Mouse (Mus musculus) midbrain, embryonic 16.5 days (tissue): ENCODE data around the gene Arhgap44. TPM values are rescaled to one million over a fixed set of nuclear protein-coding genes. Genes with fewer than 3 reads are reported as not detected.

ENCODE experiments used
- ATAC-seq: fragments of 200-750 bp; cut with Nextera tagmentation; 2 replicates; pipeline ENCODE4 v1.8.0; 2017; ENCODE audit warnings: moderate TSS enrichment
- H3K27ac ChIP-seq: fragments of 300-500 bp; sonication (generic); 2 replicates; pipeline ENCODE4 v1.5.1; 2014; ENCODE audit warnings: mild to moderate bottlenecking, low read length, mixed read lengths
- H3K27me3 ChIP-seq: fragments of 300-500 bp; sonication (generic); 2 replicates; pipeline ENCODE4 v1.6.1; 2014; ENCODE audit warnings: low read depth, low read length, mixed read lengths; ENCODE audit not compliant: control insufficient read depth, insufficient read depth
- H3K36me3 ChIP-seq: fragments of 300-500 bp; sonication (generic); 2 replicates; pipeline ENCODE4 v1.6.1; 2014; ENCODE audit warnings: mild to moderate bottlenecking, low read length, moderate library complexity, mixed read lengths; ENCODE audit not compliant: control insufficient read depth, insufficient read depth
- H3K4me1 ChIP-seq: fragments of 300-500 bp; sonication (generic); 2 replicates; pipeline ENCODE4 v1.6.1; 2014; ENCODE audit warnings: mild to moderate bottlenecking, low read length, mixed read lengths; ENCODE audit not compliant: control insufficient read depth, insufficient read depth
- H3K4me2 ChIP-seq: fragments of 300-500 bp; sonication (generic); 2 replicates; pipeline ENCODE4 v1.6.1; 2014; ENCODE audit warnings: mild to moderate bottlenecking, low read length, mixed read lengths
- H3K4me3 ChIP-seq: fragments of 300-500 bp; sonication (generic); 2 replicates; pipeline ENCODE4 v1.5.1; 2014; ENCODE audit warnings: low read depth, mild to moderate bottlenecking, low read length, moderate library complexity, mixed read lengths
- H3K9ac ChIP-seq: fragments of 300-500 bp; sonication (generic); 2 replicates; pipeline ENCODE4 v1.6.1; 2014; ENCODE audit warnings: low read depth, low read length, mixed read lengths
- H3K9me3 ChIP-seq: fragments of 300-500 bp; sonication (generic); replicated peaks from 2 replicates; pipeline ENCODE4 v1.6.1; 2014; ENCODE audit warnings: mild to moderate bottlenecking, low read length, mixed read lengths; ENCODE audit not compliant: control insufficient read depth, poor library complexity, severe bottlenecking
- WGBS: fragments of 180-500 bp; shearing (Covaris S2); extraction: QIAGEN DNeasy Blood & Tissue Kit; methylation state at CpG from one replicate; pipeline ENCODE4 v1.1.7; 2014; 5-methylcytosine and 5-hydroxymethylcytosine counted together
- polyA plus RNA-seq: library from polyadenylated mRNA; unstranded; fragments of >200 nt; fragmentation: Nextera tagmentation; extraction: Ambion mirVana; gene quantifications from 2 replicates; pipeline ENCODE4 v1.2.1, GENCODE M21; 2015

The Arhgap44 gene
- polyA plus RNA-seq, 1 experiment from 2014 or later = 19.9 TPM

- Histone ChIP-seq H3K4me1 (peaks cover 3% of the 10 kb centered on the region; the same call in 1 of the 2 replicates), H3K4me3 (no peak overlapping the region), H3K4me2 (no peak overlapping the region), H3K27ac (no peak overlapping the region), H3K9me3 (no peaks in the 10 kb centered on the region), H3K9ac (no peak overlapping the region), H3K27me3 (no peaks in the 10 kb centered on the region), H3K36me3 (no peaks in the 10 kb centered on the region)
- ATAC-seq = no peak
- 97% methylated on average over 3 of the region's 3 CpGs for WGBS
Measured at GRCm38 (mm10) chr11:65104076-65104475, 58.7 kb downstream of the Arhgap44 start.

GRCm38 (mm10) chr11:65101206-65101605 lies 61.6 kb downstream of the Arhgap44 start:
- H3K9ac ChIP-seq = no peak overlapping the region
- H3K27ac ChIP-seq = no peak overlapping the region
- no peak for ATAC-seq
- H3K4me1 ChIP-seq = no peaks in the 10 kb centered on the region
- H3K36me3 ChIP-seq = no peaks in the 10 kb centered on the region
- H3K4me3 ChIP-seq = no peak overlapping the region
- no peak overlapping the region for H3K4me2 ChIP-seq
- no peaks in the 10 kb centered on the region for H3K9me3 ChIP-seq
- WGBS = 77% methylated on average over 11 of the region's 11 CpGs
- no peaks in the 10 kb centered on the region for H3K27me3 ChIP-seq

- H3K4me3 ChIP-seq = no peak overlapping the region
- no peaks in the 10 kb centered on the region for H3K36me3 ChIP-seq
- H3K9me3 ChIP-seq = no peaks in the 10 kb centered on the region
- no peaks in the 10 kb centered on the region for H3K27me3 ChIP-seq
- no peaks in the 10 kb centered on the region for H3K4me1 ChIP-seq
- H3K27ac ChIP-seq = no peak overlapping the region
- no peak for ATAC-seq
- H3K9ac ChIP-seq = no peak overlapping the region
- WGBS = 94% methylated on average over 8 of the region's 8 CpGs
- H3K4me2 ChIP-seq = no peak overlapping the region
Measured at GRCm38 (mm10) chr11:65100031-65100430, 62.7 kb downstream of the Arhgap44 start.

- H3K9ac ChIP-seq = no peak overlapping the region
- 72% methylated on average over 4 of the region's 4 CpGs for WGBS
- H3K9me3 ChIP-seq = no peaks in the 10 kb centered on the region
- no peak overlapping the region for H3K27ac ChIP-seq
- no peak for ATAC-seq
- H3K4me3 ChIP-seq = no peak overlapping the region
- no peaks in the 10 kb centered on the region for H3K36me3 ChIP-seq
- H3K4me2 ChIP-seq = no peak overlapping the region
- no peaks in the 10 kb centered on the region for H3K4me1 ChIP-seq
- H3K27me3 ChIP-seq = no peaks in the 10 kb centered on the region
Measured at GRCm38 (mm10) chr11:65097526-65098070, 65.2 kb downstream of the Arhgap44 start.

GRCm38 (mm10) chr11:65096866-65097265 lies 65.9 kb downstream of the Arhgap44 start:
- 96% methylated on average over 5 of the region's 5 CpGs for WGBS
- Histone ChIP-seq H3K4me3 (no peak overlapping the region), H3K27ac (no peak overlapping the region), H3K4me1 (no peaks in the 10 kb centered on the region), H3K9me3 (no peaks in the 10 kb centered on the region), H3K36me3 (no peaks in the 10 kb centered on the region), H3K27me3 (no peaks in the 10 kb centered on the region), H3K9ac (no peak overlapping the region), H3K4me2 (no peak overlapping the region)
- no peak for ATAC-seq

- H3K27me3 ChIP-seq = no peaks in the 10 kb centered on the region
- no peaks in the 10 kb centered on the region for H3K4me1 ChIP-seq
- H3K9me3 ChIP-seq = no peaks in the 10 kb centered on the region
- H3K9ac ChIP-seq = no peak overlapping the region
- H3K4me2 ChIP-seq = no peak overlapping the region
- H3K27ac ChIP-seq = no peak overlapping the region
- WGBS = 78% methylated on average over 8 of the region's 8 CpGs
- ATAC-seq = no peak
- no peaks in the 10 kb centered on the region for H3K36me3 ChIP-seq
- no peak overlapping the region for H3K4me3 ChIP-seq
Measured at GRCm38 (mm10) chr11:65092851-65093250, 69.9 kb downstream of the Arhgap44 start.

- WGBS = 88% methylated on average over 6 of the region's 6 CpGs
- Histone ChIP-seq H3K27ac (no peak overlapping the region), H3K4me2 (no peak overlapping the region), H3K4me3 (no peak overlapping the region), H3K9ac (no peak overlapping the region), H3K4me1 (no peaks in the 10 kb centered on the region), H3K36me3 (no peaks in the 10 kb centered on the region), H3K27me3 (no peaks in the 10 kb centered on the region), H3K9me3 (no peaks in the 10 kb centered on the region)
- ATAC-seq = no peak
Measured at GRCm38 (mm10) chr11:65090386-65090785, 72.4 kb downstream of the Arhgap44 start.

- Histone ChIP-seq H3K27me3 (no peaks in the 10 kb centered on the region), H3K4me1 (no peaks in the 10 kb centered on the region), H3K36me3 (no peaks in the 10 kb centered on the region), H3K4me2 (no peak overlapping the region), H3K9me3 (no peaks in the 10 kb centered on the region), H3K27ac (no peak overlapping the region), H3K4me3 (no peak overlapping the region), H3K9ac (no peak overlapping the region)
- ATAC-seq = no peak
- WGBS = 90% methylated on average over 3 of the region's 3 CpGs
Measured at GRCm38 (mm10) chr11:65089982-65090381, 72.8 kb downstream of the Arhgap44 start.

GRCm38 (mm10) chr11:65089282-65089681 lies 73.5 kb downstream of the Arhgap44 start:
- no peak for ATAC-seq
- Histone ChIP-seq H3K4me1 (no peaks in the 10 kb centered on the region), H3K9me3 (no peaks in the 10 kb centered on the region), H3K27me3 (no peaks in the 10 kb centered on the region), H3K4me2 (no peak overlapping the region), H3K9ac (no peak overlapping the region), H3K27ac (no peak overlapping the region), H3K36me3 (no peaks in the 10 kb centered on the region), H3K4me3 (no peak overlapping the region)
- 91% methylated on average over 6 of the region's 6 CpGs for WGBS
